Mouse (Mus musculus) stomach, postnatal 0 days (tissue): ENCODE measurements around the gene Plekhm1.

Experiments used
- CTCF ChIP-seq: IDR thresholded peaks from 2 replicates; pipeline ENCODE4 v1.5.1; 2016; ENCODE audit warnings: antibody characterized with exemption, low read depth, mild to moderate bottlenecking, moderate library complexity
- EP300 ChIP-seq: optimal IDR thresholded peaks from 2 replicates; pipeline ENCODE3; 2016; ENCODE audit warnings: antibody characterized with exemption

- no peak for TF ChIP-seq CTCF
- TF ChIP-seq EP300, result no peak
Measured at GRCm38 (mm10) chr11:103340130-103340529, 72.4 kb downstream of the Plekhm1 start.
